Mouse (Mus musculus) ovary, postnatal 36 days (tissue): ENCODE data around the gene Sycn.
A peak's percentile ranks its signal among the peaks of the same experiment; 100 is the strongest.
"Not testable (repeated sequence)": the region's sequence is repeated elsewhere in the genome, so short reads cannot be mapped to it uniquely, and the experiment has no call there.

Source experiments
- DNase-seq: peaks from one replicate; pipeline ENCODE4 v3.0.0; 2022; ENCODE audit warnings: low spot score, mixed read lengths

The Sycn gene

GRCm38 (mm10) chr7:28540526-28540925 lies at the start of gene Sycn:
Gene Sycn, plus strand, starts transcription at chr7:28540885.
- no peak for DNase-seq

GRCm38 (mm10) chr7:28490903-28491302 lies 49.8 kb upstream of the Sycn start:
- DNase-seq: no peak

GRCm38 (mm10) chr7:28492310-28492709 lies 48.4 kb upstream of the Sycn start:
- DNase-seq: no peak

- DNase-seq: no peak
Measured at GRCm38 (mm10) chr7:28495426-28495825, 45.3 kb upstream of the Sycn start.

GRCm38 (mm10) chr7:28505585-28505984 lies 35.1 kb upstream of the Sycn start:
- peak; percentile 29 for DNase-seq

- not testable (repeated sequence) for DNase-seq
Measured at GRCm38 (mm10) chr7:28509121-28509520, 31.6 kb upstream of the Sycn start.

- DNase-seq: not testable (repeated sequence)
Measured at GRCm38 (mm10) chr7:28510405-28510974, 30.2 kb upstream of the Sycn start, which contains the start of gene Ifnl2. Gene Ifnl2, minus strand, starts transcription at chr7:28510455.

- DNase-seq: no peak
Measured at GRCm38 (mm10) chr7:28511441-28511840, 29.2 kb upstream of the Sycn start.

GRCm38 (mm10) chr7:28522536-28522935 lies 18.1 kb upstream of the Sycn start, which contains the start of gene Ifnl3:
Gene Ifnl3, plus strand, starts transcription at chr7:28522836.
- not testable (repeated sequence) for DNase-seq

GRCm38 (mm10) chr7:28527922-28528719 lies 12.6 kb upstream of the Sycn start:
- peak; percentile 79 for DNase-seq

- no peak for DNase-seq
Measured at GRCm38 (mm10) chr7:28532005-28532404, 8.7 kb upstream of the Sycn start.

- DNase-seq: not testable (repeated sequence)
Measured at GRCm38 (mm10) chr7:28538886-28539285, 1.8 kb upstream of the Sycn start.

GRCm38 (mm10) chr7:28544051-28544601 lies 3.4 kb downstream of the Sycn start:
- DNase-seq: no peak

- no peak for DNase-seq
Measured at GRCm38 (mm10) chr7:28545048-28545890, 4.6 kb downstream of the Sycn start.

GRCm38 (mm10) chr7:28545891-28546210 lies 5.2 kb downstream of the Sycn start:
- no peak for DNase-seq

- DNase-seq: no peak
Measured at GRCm38 (mm10) chr7:28546649-28547048, 6.0 kb downstream of the Sycn start.

- no peak for DNase-seq
Measured at GRCm38 (mm10) chr7:28547154-28547553, 6.5 kb downstream of the Sycn start, which contains the start of gene Nccrp1. Gene Nccrp1, minus strand, starts transcription at chr7:28547254.

GRCm38 (mm10) chr7:28547628-28548027 lies 6.9 kb downstream of the Sycn start:
- no peak for DNase-seq

- no peak for DNase-seq
Measured at GRCm38 (mm10) chr7:28553076-28553475, 12.4 kb downstream of the Sycn start.

- no peak for DNase-seq
Measured at GRCm38 (mm10) chr7:28555939-28556535, 15.4 kb downstream of the Sycn start.

- DNase-seq: no peak
Measured at GRCm38 (mm10) chr7:28557069-28557468, 16.4 kb downstream of the Sycn start.

- no peak for DNase-seq
Measured at GRCm38 (mm10) chr7:28557708-28558107, 17.0 kb downstream of the Sycn start.
